Mouse (Mus musculus) spleen, postnatal 0 days (tissue): ENCODE results near the gene Kcnn3. TPM values are rescaled to one million over a fixed set of nuclear protein-coding genes. Genes with fewer than 3 reads are reported as not detected.

Source experiments
- polyA plus RNA-seq: library from polyadenylated mRNA; unstranded; fragments of >200 nt; fragmentation: Nextera tagmentation; extraction: Ambion mirVana; gene quantifications from 2 replicates; pipeline ENCODE4 v1.2.1, GENCODE M21; 2015

Kcnn3 gene
- polyA plus RNA-seq, result 0.43 and 1.0 TPM in 2 replicates

GRCm38 (mm10) chr3:89519894-89520293, at the start of gene Kcnn3:
Gene Kcnn3 (plus strand): TSS chr3:89520164.

GRCm38 (mm10) chr3:89714359-89715206, 194.6 kb downstream of the Kcnn3 start, which contains the start of gene Adar:
Gene Adar (plus strand): TSS chr3:89715022.

Other genes starting within 250 kb of the Kcnn3 start
- 36.7 and 47.5 TPM in 2 replicates for gene Slc50a1, start 249.6 kb upstream of the Kcnn3 start, polyA plus RNA-seq
- 12.4 and 15.9 TPM in 2 replicates for gene Efna1, start 239.0 kb upstream of the Kcnn3 start, polyA plus RNA-seq
- gene Efna3, start 197.2 kb upstream of the Kcnn3 start, polyA plus RNA-seq, result 0.12 and 0.20 TPM in 2 replicates
- gene Efna4, start 182.1 kb upstream of the Kcnn3 start, polyA plus RNA-seq, result 2.4 and 2.6 TPM in 2 replicates
- 32.1 and 39.1 TPM in 2 replicates for gene Adam15, start 170.2 kb upstream of the Kcnn3 start, polyA plus RNA-seq
- 0.07 TPM in 1 of 2 replicates, not detected in the other for gene Dcst2, start 158.2 kb upstream of the Kcnn3 start, polyA plus RNA-seq
- gene Dcst1, start 154.9 kb upstream of the Kcnn3 start, polyA plus RNA-seq, result 0.10 and 0.22 TPM in 2 replicates
- gene Zbtb7b, start 125.4 kb upstream of the Kcnn3 start, polyA plus RNA-seq, result 2.5 and 4.8 TPM in 2 replicates
- not detected in 2 replicates for gene Lenep, start 117.4 kb upstream of the Kcnn3 start, polyA plus RNA-seq
- 17.2 and 17.7 TPM in 2 replicates for gene Flad1, start 108.3 kb upstream of the Kcnn3 start, polyA plus RNA-seq
- 345 and 362 TPM in 2 replicates for gene Cks1b, start 101.8 kb upstream of the Kcnn3 start, polyA plus RNA-seq
- gene Shc1, start 101.7 kb upstream of the Kcnn3 start, polyA plus RNA-seq, result 42.6 and 45.2 TPM in 2 replicates
- 13.2 and 16.6 TPM in 2 replicates for gene Pygo2, start 90.0 kb upstream of the Kcnn3 start, polyA plus RNA-seq
- gene Pbxip1, start 83.5 kb upstream of the Kcnn3 start, polyA plus RNA-seq, result 19.8 and 25.3 TPM in 2 replicates
- 25.5 and 26.8 TPM in 2 replicates for gene Pmvk, start 65.6 kb upstream of the Kcnn3 start, polyA plus RNA-seq
- 11.0 and 14.2 TPM in 2 replicates for gene Adar, start 194.9 kb downstream of the Kcnn3 start, polyA plus RNA-seq
- 0.43 and 0.55 TPM in 2 replicates for gene Chrnb2, start 244.5 kb downstream of the Kcnn3 start, polyA plus RNA-seq